Mouse (Mus musculus) adrenal gland (tissue): ENCODE measurements around the gene Micall2.

ENCODE experiments used
- intact Hi-C: fragments of 180-260 bp; cut with DNase I; formaldehyde crosslinking; loops from one replicate; pipeline ENCODE4 v1.15.1; 2025
- microRNA-seq, 2 experiments: library from miRNA; unstranded; fragments of <30 nt; microRNA quantifications; one replicate each; pipeline ENCODE4; 2019

Micall2 gene

GRCm38 (mm10) chr5:139682631-139682977 is 53.5 kb downstream of the Micall2 start:
- intact Hi-C loops = no loop called here

- intact Hi-C loops = no loop called here
Measured at GRCm38 (mm10) chr5:139681832-139682630, 54.1 kb downstream of the Micall2 start.

GRCm38 (mm10) chr5:139675707-139675967 is 60.5 kb downstream of the Micall2 start:
- intact Hi-C loops = no loop called here

GRCm38 (mm10) chr5:139674940-139675706 is 61.0 kb downstream of the Micall2 start:
- intact Hi-C loops = no loop called here

- intact Hi-C loops = no loop called here
Measured at GRCm38 (mm10) chr5:139669380-139669779, 66.8 kb downstream of the Micall2 start.

- intact Hi-C loops = loop anchor here (1.0 kb wide), 1 partner anchor 132 kb away; no protein-coding TSS in a partner anchor
Measured at GRCm38 (mm10) chr5:139668494-139668893, 67.6 kb downstream of the Micall2 start.

- intact Hi-C loops = no loop called here
Measured at GRCm38 (mm10) chr5:139666496-139666895, 69.6 kb downstream of the Micall2 start.

- intact Hi-C loops = no loop called here
Measured at GRCm38 (mm10) chr5:139665375-139665774, 70.8 kb downstream of the Micall2 start.

GRCm38 (mm10) chr5:139661713-139662112 is 74.4 kb downstream of the Micall2 start:
- intact Hi-C loops = no loop called here

GRCm38 (mm10) chr5:139659307-139659706 is 76.8 kb downstream of the Micall2 start:
- intact Hi-C loops = no loop called here

GRCm38 (mm10) chr5:139658865-139659264 is 77.3 kb downstream of the Micall2 start:
- intact Hi-C loops = no loop called here

- intact Hi-C loops = no loop called here
Measured at GRCm38 (mm10) chr5:139657959-139658602, 78.1 kb downstream of the Micall2 start.

Small RNAs within 50 kb of the gene (microRNA-seq; reads per million reads assigned to microRNA genes)
- 0.86 to 0.92 reads per million in 2 experiments for gene Mir7037
